Mouse (Mus musculus) heart, embryonic 14.5 days (tissue): ENCODE data around the gene Ehhadh. TPM values are rescaled to one million over a fixed set of nuclear protein-coding genes. Genes with fewer than 3 reads are reported as not detected.

ENCODE experiments used
- ATAC-seq: fragments of 200-750 bp; cut with Nextera tagmentation; 2 replicates; pipeline ENCODE4 v1.8.0; 2017; ENCODE audit warnings: low read depth, moderate TSS enrichment; ENCODE audit not compliant: insufficient number of reproducible peaks, insufficient read depth, low FRiP score
- H3K27ac ChIP-seq, 2 experiments: fragments of 200-500 bp in 1 of 2; fragments of 300-500 bp in 1 of 2; sonication (generic) in 1 of 2; replicated peaks in 1 of 2; 2 replicates each; pipeline ENCODE4 v1.5.1; 2012 to 2014; ENCODE audit warnings: low read depth in 2 of 2, low read length in 2 of 2, control low read depth in 1 of 2, mild to moderate bottlenecking in 1 of 2, mixed read lengths in 1 of 2; ENCODE audit not compliant: control insufficient read depth in 1 of 2, insufficient read depth in 1 of 2
- H3K27me3 ChIP-seq: fragments of 300-500 bp; sonication (generic); 2 replicates; pipeline ENCODE4 v1.6.1; 2014; ENCODE audit warnings: mild to moderate bottlenecking, low read length, control low read depth; ENCODE audit not compliant: control insufficient read depth, insufficient read depth
- H3K36me3 ChIP-seq: fragments of 300-500 bp; sonication (generic); 2 replicates; pipeline ENCODE4 v1.6.1; 2014; ENCODE audit warnings: mild to moderate bottlenecking, control low read depth, low read length, mixed read lengths; ENCODE audit not compliant: control insufficient read depth, insufficient read depth
- H3K4me1 ChIP-seq, 2 experiments: fragments of 200-500 bp in 1 of 2; fragments of 300-500 bp in 1 of 2; sonication (generic) in 1 of 2; 2 replicates each; pipeline ENCODE4 v1.6.1; 2012 to 2014; ENCODE audit warnings: low read length in 2 of 2, control low read depth in 1 of 2, mixed read lengths in 1 of 2; ENCODE audit not compliant: control insufficient read depth in 2 of 2, insufficient read depth in 2 of 2
- H3K4me2 ChIP-seq: fragments of 300-500 bp; sonication (generic); 2 replicates; pipeline ENCODE4 v1.6.1; 2014; ENCODE audit warnings: mild to moderate bottlenecking, low read length
- H3K4me3 ChIP-seq, 2 experiments: fragments of 200-500 bp in 1 of 2; fragments of 300-500 bp in 1 of 2; sonication (generic) in 1 of 2; 2 replicates each; pipeline ENCODE4 v1.5.1; 2012 to 2014; ENCODE audit warnings: low read length in 2 of 2, mild to moderate bottlenecking in 2 of 2, control low read depth in 1 of 2, low read depth in 1 of 2, moderate library complexity in 1 of 2; ENCODE audit not compliant: control insufficient read depth in 1 of 2, insufficient read depth in 1 of 2
- H3K9ac ChIP-seq: fragments of 300-500 bp; sonication (generic); 2 replicates; pipeline ENCODE4 v1.6.1; 2014; ENCODE audit warnings: mild to moderate bottlenecking, low read length
- H3K9me3 ChIP-seq: fragments of 300-500 bp; sonication (generic); 2 replicates; pipeline ENCODE4 v1.6.1; 2016; ENCODE audit warnings: low read length, control low read depth; ENCODE audit not compliant: control insufficient read depth
- WGBS: fragments of 180-500 bp; shearing (Covaris S2); extraction: QIAGEN DNeasy Blood & Tissue Kit; methylation state at CpG from one replicate; pipeline ENCODE4 v1.1.7; 2014; 5-methylcytosine and 5-hydroxymethylcytosine counted together
- polyA plus RNA-seq: library from polyadenylated mRNA; unstranded; fragments of >200 nt; fragmentation: Nextera tagmentation; extraction: Ambion mirVana; gene quantifications from 2 replicates; pipeline ENCODE4 v1.2.1, GENCODE M21; 2014

Gene Ehhadh
- polyA plus RNA-seq, 1 experiment from 2014 or later: 3.1 TPM

GRCm38 (mm10) chr16:21830784-21831183 is 43.2 kb upstream of the Ehhadh start:
- Histone ChIP-seq H3K4me2 (no peak overlapping the region), H3K27ac (no peak overlapping the region), H3K4me3 (no peak overlapping the region), H3K9ac (no peak overlapping the region), H3K9me3 (no peaks in the 10 kb centered on the region), H3K36me3 (no peaks in the 10 kb centered on the region), H3K27me3 (no peaks in the 10 kb centered on the region), H3K4me1 (no peaks in the 10 kb centered on the region)
- WGBS: 61% methylated on average over 6 of the region's 6 CpGs
- ATAC-seq: no peak

DNA sequence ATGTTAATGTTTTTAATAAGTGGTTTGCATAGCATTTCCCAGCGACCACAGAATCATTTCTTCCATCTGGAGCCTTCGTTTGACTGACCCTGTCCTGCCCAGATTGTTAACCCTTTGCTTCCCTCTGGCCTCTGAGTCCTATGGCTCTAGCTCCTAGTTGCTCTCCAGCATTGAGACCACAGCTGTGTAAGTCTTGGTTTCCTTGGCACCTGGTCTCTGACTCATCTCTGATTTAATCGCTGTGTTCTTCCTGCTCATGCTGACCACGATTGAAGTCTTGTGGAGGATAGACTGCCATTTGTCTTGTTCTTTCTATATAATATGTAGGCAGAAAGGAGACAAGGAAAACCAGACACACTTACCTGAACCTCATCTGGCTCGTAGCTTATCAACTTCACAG is 42.1 kb upstream of the Ehhadh start:
- Histone ChIP-seq H3K4me3 (no peak overlapping the region), H3K9me3 (no peaks in the 10 kb centered on the region), H3K4me2 (no peak overlapping the region), H3K4me1 (no peaks in the 10 kb centered on the region), H3K27me3 (no peaks in the 10 kb centered on the region), H3K27ac (no peak overlapping the region), H3K9ac (no peak overlapping the region), H3K36me3 (no peaks in the 10 kb centered on the region)
- 36% methylated on average over 5 of the region's 5 CpGs for WGBS
- no peak for ATAC-seq

- no peaks in the 10 kb centered on the region for H3K36me3 ChIP-seq
- no peaks in the 10 kb centered on the region for H3K9me3 ChIP-seq
- H3K27ac ChIP-seq: no peak overlapping the region
- ATAC-seq: no peak
- no peak overlapping the region for H3K4me3 ChIP-seq
- H3K4me1 ChIP-seq: no peaks in the 10 kb centered on the region
- H3K4me2 ChIP-seq: no peak overlapping the region
- no peak overlapping the region for H3K9ac ChIP-seq
- WGBS: 57% methylated on average over 4 of the region's 4 CpGs
- H3K27me3 ChIP-seq: no peaks in the 10 kb centered on the region
Measured at GRCm38 (mm10) chr16:21827581-21827980, 40.0 kb upstream of the Ehhadh start.

DNA sequence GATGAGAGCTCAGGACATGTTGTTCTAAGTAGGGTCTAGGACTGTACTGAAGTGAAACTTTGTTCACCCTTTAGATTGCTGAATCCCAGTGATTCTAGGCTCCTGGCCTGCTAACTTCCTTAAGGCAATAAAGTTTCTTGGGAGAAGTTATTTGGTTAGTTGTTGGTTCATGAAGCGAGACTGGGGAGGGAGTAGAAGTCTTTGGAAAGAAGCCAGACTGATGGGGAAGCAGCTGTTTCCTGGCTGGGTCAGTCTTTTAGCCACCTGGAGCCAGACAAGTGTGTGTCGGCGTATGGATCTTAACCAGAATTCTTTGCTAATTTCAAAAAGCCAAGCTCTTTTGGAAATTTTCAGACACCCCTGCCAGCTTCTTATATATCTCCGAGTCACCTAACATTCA is 39.5 kb upstream of the Ehhadh start:
- no peak overlapping the region for H3K4me2 ChIP-seq
- H3K9ac ChIP-seq: no peak overlapping the region
- H3K4me1 ChIP-seq: no peaks in the 10 kb centered on the region
- H3K27ac ChIP-seq: no peak overlapping the region
- ATAC-seq: no peak
- H3K36me3 ChIP-seq: no peaks in the 10 kb centered on the region
- H3K9me3 ChIP-seq: no peaks in the 10 kb centered on the region
- WGBS: 65% methylated on average over 4 of the region's 4 CpGs
- H3K4me3 ChIP-seq: no peak overlapping the region
- no peaks in the 10 kb centered on the region for H3K27me3 ChIP-seq

DNA sequence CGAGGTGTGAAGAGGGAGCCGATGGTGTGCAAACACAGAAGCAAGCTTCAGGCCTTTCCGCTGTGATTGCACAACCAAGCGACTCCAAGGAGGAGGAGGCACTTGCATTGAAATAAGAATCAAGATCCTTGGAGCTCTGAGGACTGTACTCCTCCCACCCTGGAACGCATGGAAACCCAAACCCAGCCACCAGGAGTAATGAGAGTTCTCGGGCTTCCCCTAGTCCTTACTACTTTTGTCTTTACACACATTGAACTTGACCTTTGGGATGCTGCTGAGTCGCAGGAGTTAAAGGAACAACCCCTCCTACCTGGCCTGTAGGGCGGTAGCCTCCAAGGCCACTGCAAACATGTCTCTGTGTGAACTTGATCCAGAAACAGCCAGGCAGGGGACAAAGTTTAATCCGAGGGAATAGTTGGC is 38.0 kb upstream of the Ehhadh start:
- H3K9ac ChIP-seq: no peak overlapping the region
- ATAC-seq: no peak
- WGBS: 69% methylated on average over 9 of the region's 9 CpGs
- H3K4me3 ChIP-seq: no peak overlapping the region
- H3K27me3 ChIP-seq: no peaks in the 10 kb centered on the region
- no peak overlapping the region for H3K4me2 ChIP-seq
- H3K27ac ChIP-seq: no peak overlapping the region
- H3K9me3 ChIP-seq: no peaks in the 10 kb centered on the region
- H3K4me1 ChIP-seq: no peaks in the 10 kb centered on the region
- H3K36me3 ChIP-seq: no peaks in the 10 kb centered on the region

DNA sequence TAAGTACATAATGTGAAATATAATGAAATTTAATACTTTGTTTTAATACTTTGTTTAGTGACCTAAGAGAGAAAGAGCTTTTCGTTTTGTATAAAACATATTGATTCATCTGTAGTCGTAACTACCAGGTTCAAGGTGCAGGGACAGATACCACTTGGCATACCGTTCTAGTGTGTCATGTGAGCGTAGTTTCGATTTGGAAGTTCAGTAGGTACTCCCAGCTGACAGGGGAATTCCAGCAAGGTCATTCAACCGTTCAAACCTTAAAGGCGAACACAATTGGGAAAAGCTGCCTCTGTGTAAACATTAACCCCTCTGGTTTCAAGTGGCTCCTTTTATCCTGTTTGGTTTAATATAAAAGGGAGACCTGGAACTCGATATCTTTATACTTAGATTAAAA is 31.0 kb upstream of the Ehhadh start:
- no peak overlapping the region for H3K27ac ChIP-seq
- no peaks in the 10 kb centered on the region for H3K9me3 ChIP-seq
- no peaks in the 10 kb centered on the region for H3K36me3 ChIP-seq
- no peak overlapping the region for H3K9ac ChIP-seq
- H3K4me1 ChIP-seq: no peaks in the 10 kb centered on the region; a peak in 1 of 4 replicates
- no peak for ATAC-seq
- WGBS: 47% methylated on average over 8 of the region's 8 CpGs
- H3K27me3 ChIP-seq: no peaks in the 10 kb centered on the region
- H3K4me2 ChIP-seq: peak overlapping the region; percentile 22; the same call in 1 of the 2 replicates
- no peak overlapping the region for H3K4me3 ChIP-seq

- H3K4me2 ChIP-seq: peak overlapping the region; percentile 22; the same call in 1 of the 2 replicates
- 39% methylated on average over 9 of the region's 9 CpGs for WGBS
- ATAC-seq: no peak
Measured at GRCm38 (mm10) chr16:21818132-21818531, 30.5 kb upstream of the Ehhadh start.

GRCm38 (mm10) chr16:21815669-21816010 is 28.0 kb upstream of the Ehhadh start:
- WGBS: 68% methylated on average over 7 of the region's 7 CpGs
- no peak for ATAC-seq
- H3K4me3 ChIP-seq: no peak overlapping the region
- no peaks in the 10 kb centered on the region for H3K27me3 ChIP-seq
- no peak overlapping the region for H3K27ac ChIP-seq
- no peaks in the 10 kb centered on the region for H3K36me3 ChIP-seq
- H3K9ac ChIP-seq: no peak overlapping the region
- no peaks in the 10 kb centered on the region for H3K9me3 ChIP-seq
- H3K4me2 ChIP-seq: no peak overlapping the region
- no peaks in the 10 kb centered on the region; a peak in 1 of 4 replicates for H3K4me1 ChIP-seq

More at GRCm38 (mm10) chr16:21818132-21818531, 30.5 kb upstream of the Ehhadh start:
- no peaks in the 10 kb centered on the region for H3K36me3 ChIP-seq
- no peak overlapping the region for H3K4me3 ChIP-seq
- no peaks in the 10 kb centered on the region for H3K27me3 ChIP-seq
- no peaks in the 10 kb centered on the region for H3K9me3 ChIP-seq
- H3K4me1 ChIP-seq: no peaks in the 10 kb centered on the region; a peak in 1 of 4 replicates
- no peak overlapping the region for H3K9ac ChIP-seq
- H3K27ac ChIP-seq: no peak overlapping the region
